Mouse (Mus musculus) kidney, embryonic 14.5 days (tissue): ENCODE measurements around the gene Gpm6a. TPM values are rescaled to one million over a fixed set of nuclear protein-coding genes. Genes with fewer than 3 reads are reported as not detected.

Experiments used
- ATAC-seq: fragments of 200-750 bp; cut with Nextera tagmentation; 2 replicates; pipeline ENCODE4 v1.8.0; 2017; ENCODE audit warnings: moderate number of reproducible peaks, mild to moderate bottlenecking, moderate TSS enrichment, moderate library complexity; ENCODE audit not compliant: low FRiP score, low TSS enrichment
- H3K27ac ChIP-seq: fragments of 300-500 bp; sonication (generic); 2 replicates; pipeline ENCODE4 v1.5.1; 2014; ENCODE audit warnings: low read depth, mild to moderate bottlenecking, low read length, moderate library complexity, mixed read lengths
- H3K27me3 ChIP-seq: fragments of 300-500 bp; sonication (generic); 2 replicates; pipeline ENCODE4 v1.6.1; 2014; ENCODE audit warnings: mild to moderate bottlenecking, low read length; ENCODE audit not compliant: control insufficient read depth, insufficient read depth
- H3K36me3 ChIP-seq: fragments of 300-500 bp; sonication (generic); 2 replicates; pipeline ENCODE4 v1.6.1; 2014; ENCODE audit warnings: low read length, mixed read lengths; ENCODE audit not compliant: control insufficient read depth, insufficient read depth
- H3K4me1 ChIP-seq: fragments of 300-500 bp; sonication (generic); 2 replicates; pipeline ENCODE4 v1.6.1; 2014; ENCODE audit warnings: low read length, mixed read lengths; ENCODE audit not compliant: control insufficient read depth, insufficient read depth
- H3K4me2 ChIP-seq: fragments of 300-500 bp; sonication (generic); replicated peaks from 2 replicates; pipeline ENCODE4 v1.6.1; 2014; ENCODE audit warnings: low read depth, mild to moderate bottlenecking, low read length
- H3K4me3 ChIP-seq: fragments of 300-500 bp; sonication (generic); 2 replicates; pipeline ENCODE4 v1.5.1; 2014; ENCODE audit warnings: mild to moderate bottlenecking, low read length
- H3K9ac ChIP-seq: fragments of 300-500 bp; sonication (generic); 2 replicates; pipeline ENCODE4 v1.6.1; 2014; ENCODE audit warnings: low read depth, mild to moderate bottlenecking, low read length, moderate library complexity
- H3K9me3 ChIP-seq: fragments of 300-500 bp; sonication (generic); 2 replicates; pipeline ENCODE4 v1.6.1; 2016; ENCODE audit warnings: low read length; ENCODE audit not compliant: control insufficient read depth
- WGBS: fragments of 180-500 bp; shearing (Covaris S2); extraction: QIAGEN DNeasy Blood & Tissue Kit; methylation state at CpG from one replicate; pipeline ENCODE4 v1.1.7; 2014; 5-methylcytosine and 5-hydroxymethylcytosine counted together
- polyA plus RNA-seq: library from polyadenylated mRNA; unstranded; fragments of >200 nt; fragmentation: Nextera tagmentation; extraction: Ambion mirVana; gene quantifications from 2 replicates; pipeline ENCODE4 v1.2.1, GENCODE M21; 2014

Gene Gpm6a
- polyA plus RNA-seq, 1 experiment from 2014 or later, result 11.0 TPM

GRCm38 (mm10) chr8:55103065-55103464 lies 148.4 kb downstream of the Gpm6a start:
- WGBS, result 78% methylated on average over 2 of the region's 2 CpGs
- Histone ChIP-seq H3K27ac (no peak overlapping the region), H3K4me1 (no peaks in the 10 kb centered on the region), H3K4me2 (no peak overlapping the region), H3K9ac (no peak overlapping the region), H3K9me3 (no peaks in the 10 kb centered on the region), H3K4me3 (no peak overlapping the region), H3K27me3 (no peaks in the 10 kb centered on the region), H3K36me3 (no peaks in the 10 kb centered on the region)
- ATAC-seq, result no peak

GRCm38 (mm10) chr8:55103891-55104481 lies 149.3 kb downstream of the Gpm6a start:
- no peaks in the 10 kb centered on the region for H3K4me1 ChIP-seq
- no peaks in the 10 kb centered on the region for H3K27me3 ChIP-seq
- H3K36me3 ChIP-seq, result no peaks in the 10 kb centered on the region
- no peak overlapping the region for H3K27ac ChIP-seq
- no peaks in the 10 kb centered on the region for H3K9me3 ChIP-seq
- H3K4me2 ChIP-seq, result no peak overlapping the region
- no peak for ATAC-seq
- WGBS, result 58% methylated on average over 3 of the region's 3 CpGs
- H3K9ac ChIP-seq, result no peak overlapping the region
- no peak overlapping the region for H3K4me3 ChIP-seq

Other genes with a start within 250 kb of the Gpm6a start
- 0.66 and 1.1 TPM in 2 replicates for gene Wdr17, start 67.7 kb upstream of the Gpm6a start, polyA plus RNA-seq